Mouse (Mus musculus) CH12.LX (cell line): ENCODE results near the gene Gm12830. TPM values are rescaled to one million over a fixed set of nuclear protein-coding genes. Genes with fewer than 3 reads are reported as not detected.

Experiments used
- DNase-seq: peaks from one replicate; pipeline ENCODE4 v3.0.0-alpha.2; 2013; ENCODE audit errors: extremely low read depth
- H3K27ac ChIP-seq: 2 replicates; pipeline ENCODE4 v1.5.1; 2012; ENCODE audit warnings: low read depth, mild to moderate bottlenecking, control low read depth, moderate library complexity; ENCODE audit not compliant: insufficient read depth
- H3K27me3 ChIP-seq: replicated peaks from 2 replicates; pipeline ENCODE3; 2012; ENCODE audit warnings: inconsistent platforms
- H3K36me3 ChIP-seq, 2 experiments: replicated peaks in 1 of 2; 2 replicates each; pipeline versions ENCODE3 to v1.6.1; 2012; ENCODE audit warnings: inconsistent platforms in 1 of 2, low read length in 1 of 2, mild to moderate bottlenecking in 1 of 2, mixed read lengths in 1 of 2, moderate library complexity in 1 of 2; ENCODE audit not compliant: control insufficient read depth in 1 of 2, insufficient read depth in 1 of 2
- H3K4me1 ChIP-seq, 2 experiments: 2 replicates each; pipeline ENCODE4 v1.6.1; 2012; ENCODE audit warnings: inconsistent platforms in 1 of 2, moderate library complexity in 1 of 2; ENCODE audit not compliant: insufficient read depth in 2 of 2, control insufficient read depth in 1 of 2
- H3K4me2 ChIP-seq: 2 replicates; pipeline ENCODE4 v1.6.1; 2012; ENCODE audit warnings: low read depth, mild to moderate bottlenecking, control low read depth; ENCODE audit not compliant: poor library complexity, insufficient read depth, severe bottlenecking
- H3K4me3 ChIP-seq, 3 experiments: fragments of 150-350 bp in 1 of 3; sonication (generic) in 1 of 3; replicated peaks in 1 of 3; 2 replicates each; pipeline versions ENCODE3 to v1.5.1; 2011 to 2012; ENCODE audit warnings: low read depth in 2 of 3, low read length in 2 of 3, mild to moderate bottlenecking in 2 of 3, moderate library complexity in 2 of 3, control low read depth in 1 of 3, improper control_type of control experiment in 1 of 3, inconsistent platforms in 1 of 3, mixed read lengths in 1 of 3; ENCODE audit not compliant: poor library complexity in 1 of 3
- H3K79me2 ChIP-seq: replicated peaks from 2 replicates; pipeline ENCODE4 v1.6.1; 2012; ENCODE audit warnings: mild to moderate bottlenecking, moderate library complexity; ENCODE audit not compliant: control insufficient read depth, poor library complexity, insufficient read depth, severe bottlenecking; ENCODE audit errors: extremely low read depth
- H3K9ac ChIP-seq: 2 replicates; pipeline ENCODE4 v1.6.1; 2012; ENCODE audit warnings: low read depth, mild to moderate bottlenecking, control low read depth, moderate library complexity; ENCODE audit not compliant: insufficient read depth
- H3K9me3 ChIP-seq: replicated peaks from 2 replicates; pipeline ENCODE3; 2012; ENCODE audit warnings: low read length, inconsistent platforms, mixed read lengths
- BHLHE40 ChIP-seq: IDR thresholded peaks from 2 replicates; pipeline ENCODE4 v1.6.1; 2011; ENCODE audit warnings: mild to moderate bottlenecking, low read depth, low read length, improper control_type of control experiment
- CHD1 ChIP-seq: IDR thresholded peaks from 2 replicates; pipeline ENCODE4 v1.6.1; 2012; ENCODE audit warnings: low read depth, low read length, improper control_type of control experiment, inconsistent platforms
- CHD2 ChIP-seq: IDR thresholded peaks from 2 replicates; pipeline ENCODE4 v1.6.1; 2011; ENCODE audit warnings: low read length, improper control_type of control experiment
- E2F4 ChIP-seq: IDR thresholded peaks from 2 replicates; pipeline ENCODE4 v1.6.1; 2011; ENCODE audit warnings: low read depth, low read length, improper control_type of control experiment; ENCODE audit not compliant: insufficient replicate concordance
- EP300 ChIP-seq: IDR thresholded peaks from 2 replicates; pipeline ENCODE4 v1.6.1; 2011; ENCODE audit warnings: low read length, improper control_type of control experiment
- ETS1 ChIP-seq: conservative IDR thresholded peaks from 2 replicates; pipeline ENCODE4 v1.6.1; 2012; ENCODE audit warnings: low read depth, mild to moderate bottlenecking, inconsistent platforms, low read length, improper control_type of control experiment, moderate library complexity
- GABPA ChIP-seq: IDR thresholded peaks from 2 replicates; pipeline ENCODE4 v1.6.1; 2012; ENCODE audit warnings: low read depth, low read length, improper control_type of control experiment, inconsistent platforms; ENCODE audit not compliant: insufficient replicate concordance
- IRF4 ChIP-seq: IDR thresholded peaks from 2 replicates; pipeline ENCODE4 v1.6.1; 2014; ENCODE audit warnings: low read depth, mild to moderate bottlenecking, inconsistent platforms, low read length, improper control_type of control experiment
- JUN ChIP-seq: IDR thresholded peaks from 2 replicates; pipeline ENCODE4 v1.6.1; 2011; ENCODE audit warnings: low read depth, mild to moderate bottlenecking, low read length, improper control_type of control experiment, moderate library complexity; ENCODE audit not compliant: insufficient read depth
- MAX ChIP-seq: IDR thresholded peaks from 2 replicates; pipeline ENCODE4 v1.6.1; 2011; ENCODE audit warnings: low read length, improper control_type of control experiment
- MAZ ChIP-seq: IDR thresholded peaks from 2 replicates; pipeline ENCODE4 v1.6.1; 2012; ENCODE audit warnings: low read depth, mild to moderate bottlenecking, inconsistent platforms, low read length, improper control_type of control experiment, moderate library complexity
- MXI1 ChIP-seq: IDR thresholded peaks from 2 replicates; pipeline ENCODE4 v1.6.1; 2011; ENCODE audit warnings: mild to moderate bottlenecking, low read depth, low read length, improper control_type of control experiment
- MYC ChIP-seq: IDR thresholded peaks from 2 replicates; pipeline ENCODE4 v1.6.1; 2011; ENCODE audit warnings: low read depth, mild to moderate bottlenecking, improper control_type of control experiment, low read length
- PAX5 ChIP-seq: IDR thresholded peaks from 2 replicates; pipeline ENCODE4 v1.6.1; 2012; ENCODE audit warnings: low read length, inconsistent platforms, mixed read lengths
- POLR2A ChIP-seq: IDR thresholded peaks from 2 replicates; pipeline ENCODE4 v1.6.1; 2011; ENCODE audit warnings: low read depth, mild to moderate bottlenecking, improper control_type of control experiment, low read length
- RAD21 ChIP-seq: IDR thresholded peaks from 2 replicates; pipeline ENCODE4 v1.6.1; 2011; ENCODE audit warnings: low read depth, mild to moderate bottlenecking, low read length, improper control_type of control experiment, moderate library complexity
- SIN3A ChIP-seq: IDR thresholded peaks from 2 replicates; pipeline ENCODE4 v1.6.1; 2012; ENCODE audit warnings: low read length, improper control_type of control experiment, inconsistent platforms
- TCF12 ChIP-seq: IDR thresholded peaks from 2 replicates; pipeline ENCODE4 v1.6.1; 2014; ENCODE audit warnings: low read depth, mild to moderate bottlenecking, inconsistent platforms, low read length, improper control_type of control experiment
- USF2 ChIP-seq: conservative IDR thresholded peaks from 2 replicates; pipeline ENCODE4 v1.6.1; 2011; ENCODE audit warnings: low read depth, low read length, improper control_type of control experiment
- ZKSCAN1 ChIP-seq: IDR thresholded peaks from 2 replicates; pipeline ENCODE4 v1.6.1; 2012; ENCODE audit warnings: low read depth, inconsistent platforms, low read length, improper control_type of control experiment, borderline replicate concordance
- ZMIZ1 ChIP-seq: IDR thresholded peaks from 2 replicates; pipeline ENCODE4 v1.6.1; 2012; ENCODE audit warnings: low read depth, mild to moderate bottlenecking, inconsistent platforms, low read length, improper control_type of control experiment
- dilution Hi-C: fragments of 300-500 bp; cut with MboI; formaldehyde crosslinking; loops from 2 replicates; pipeline ENCODE4 v1.14.3; 2020; ENCODE audit warnings: low sequenced_read_pairs; ENCODE audit not compliant: extremely low pct_unique_long_range_greater_than_20kb, extremely low pct_ligation_motif_present
- in situ Hi-C: fragments of 300-500 bp; cut with MboI; formaldehyde crosslinking; loops from 3 replicates; pipeline ENCODE4 v1.14.3; 2019; ENCODE audit warnings: low sequenced_read_pairs, low pct_ligation_motif_present, low pct_unique_long_range_greater_than_20kb, mixed read lengths
- polyA plus RNA-seq: library from polyadenylated mRNA; unstranded; fragments of >175 nt; gene quantifications from 2 replicates; pipeline ENCODE4 v1.2.1, GENCODE M21; 2012; ENCODE audit warnings: low read depth; ENCODE audit not compliant: insufficient read length
- total RNA-seq, 2 experiments: library from RNA; depleted of rRNA; stranded (reverse); fragments of 300-350 nt in 1 of 2; fragments of >200 nt in 1 of 2; gene quantifications; 2 replicates each; pipeline ENCODE4 v1.2.3; 2012 to 2014

Gm12830 gene
- total and polyA plus RNA-seq, 3 experiments, result not detected

DNA sequence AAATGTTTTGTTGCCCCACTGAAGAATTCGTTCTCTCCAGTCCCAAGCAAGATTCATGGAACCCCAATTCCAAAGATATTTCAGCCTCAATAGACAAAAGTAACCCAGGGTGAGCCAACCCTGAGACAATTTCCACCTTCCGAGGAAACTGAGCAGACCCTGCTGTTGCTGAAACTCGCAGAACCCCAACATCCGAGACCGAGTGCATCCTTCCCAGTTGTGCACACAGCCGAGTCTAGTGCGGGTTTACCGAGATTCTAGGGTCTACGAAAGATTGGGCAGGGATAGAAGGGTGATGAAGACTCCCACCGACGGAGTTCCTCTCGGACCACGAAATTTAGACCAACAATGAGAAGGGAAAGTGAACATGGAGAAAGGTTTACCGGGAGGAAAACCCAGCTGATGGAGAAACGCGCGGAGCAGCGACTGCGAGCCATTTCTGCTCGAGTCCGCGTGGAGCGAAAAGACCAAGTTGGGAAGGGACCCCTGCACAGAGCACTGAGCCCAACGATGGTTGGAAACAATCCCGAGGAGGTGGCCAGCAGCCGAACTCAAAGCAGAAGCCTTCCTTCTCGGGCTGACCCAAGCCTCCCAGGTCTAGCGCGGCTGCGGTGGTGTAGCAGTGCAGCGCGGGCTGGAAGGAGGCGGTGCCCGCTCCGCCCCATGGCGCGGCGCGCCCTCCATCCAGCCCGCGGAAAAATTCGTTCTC, 80.3 kb downstream of the Gm12830 start:
- Histone ChIP-seq H3K4me2 (no peak overlapping the region), H3K27ac (no peak overlapping the region), H3K4me3 (no peak overlapping the region), H3K9me3 (peaks cover 2% of the 10 kb centered on the region), H3K36me3 (no peaks in the 10 kb centered on the region), H3K27me3 (peaks cover 79% of the 10 kb centered on the region), H3K4me1 (no peaks in the 10 kb centered on the region), H3K9ac (no peak overlapping the region), H3K79me2 (no peaks in the 10 kb centered on the region)
- no peak for TF ChIP-seq MXI1
- TF ChIP-seq POLR2A, result no peak
- no peak for TF ChIP-seq GABPA
- no peak for TF ChIP-seq MAZ
- TF ChIP-seq ZKSCAN1, result no peak
- no peak for TF ChIP-seq E2F4
- TF ChIP-seq USF2, result no peak
- no peak for TF ChIP-seq TCF12
- TF ChIP-seq ETS1, result no peak
- no peak for TF ChIP-seq MYC
- no peak for TF ChIP-seq CHD2
- no peak for TF ChIP-seq ZMIZ1
- TF ChIP-seq MAX, result no peak
- TF ChIP-seq CHD1, result no peak
- no peak for TF ChIP-seq IRF4
- DNase-seq, result no peak
- in situ Hi-C loops (no loop called here), dilution Hi-C loops (no loop called here)

DNA sequence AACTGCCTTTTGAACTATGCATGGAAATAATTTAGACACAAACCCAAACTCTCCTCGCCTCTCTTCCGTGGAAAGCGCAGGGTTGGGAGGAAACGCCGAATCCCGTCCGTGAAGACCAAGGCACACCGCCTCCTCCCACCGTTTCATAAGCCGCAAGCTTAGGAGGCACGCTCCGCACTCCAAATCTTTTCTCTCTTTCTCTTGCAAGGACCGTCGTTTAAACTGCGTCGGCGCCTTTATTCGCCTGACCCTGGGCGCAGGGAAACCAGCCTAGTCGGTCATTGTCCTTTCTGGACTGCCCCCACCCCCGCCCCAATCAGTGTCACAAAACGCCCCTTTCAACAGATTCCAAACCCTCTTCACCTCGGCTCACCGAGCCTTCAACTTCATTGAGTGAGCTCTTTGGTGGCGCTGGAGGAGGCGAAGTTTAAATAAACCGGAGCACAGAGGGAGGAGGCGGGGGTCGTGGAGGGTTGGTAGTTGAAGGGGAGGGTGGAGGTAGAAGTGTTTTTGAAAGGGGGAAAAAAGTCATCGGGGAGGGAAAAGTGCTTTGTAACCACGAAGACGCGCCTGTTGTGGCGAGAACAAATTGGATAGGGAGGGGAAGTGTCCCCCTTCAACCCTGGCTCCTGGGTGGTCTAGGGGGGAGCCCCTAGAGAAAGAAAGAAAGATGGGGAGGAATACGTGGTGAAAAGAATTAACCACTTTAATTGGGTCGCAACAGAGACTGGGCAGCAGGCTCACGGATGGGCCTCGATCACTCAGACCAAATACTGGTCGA, 81.3 kb downstream of the Gm12830 start:
- no peak overlapping the region for H3K4me3 ChIP-seq
- H3K27ac ChIP-seq, result no peak overlapping the region
- dilution Hi-C loops (no loop called here), in situ Hi-C loops (no loop called here)
- H3K9ac ChIP-seq, result no peak overlapping the region
- no peaks in the 10 kb centered on the region for H3K4me1 ChIP-seq
- peaks cover 69% of the 10 kb centered on the region for H3K27me3 ChIP-seq
- no peaks in the 10 kb centered on the region for H3K36me3 ChIP-seq
- no peak overlapping the region for H3K4me2 ChIP-seq
- no peak for TF ChIP-seq BHLHE40
- no peak for TF ChIP-seq ZKSCAN1
- TF ChIP-seq JUN, result no peak
- TF ChIP-seq EP300, result no peak
- no peak for TF ChIP-seq GABPA
- no peak for TF ChIP-seq RAD21
- TF ChIP-seq PAX5, result no peak
- no peak for TF ChIP-seq SIN3A
- DNase-seq, result no peak
- H3K9me3 ChIP-seq, result peaks cover 13% of the 10 kb centered on the region
- no peaks in the 10 kb centered on the region for H3K79me2 ChIP-seq
